Mouse (Mus musculus): ENCODE results near the gene Bbs1.

GRCm38 (mm10) chr19:4845846-4846245 is 60.6 kb downstream of the Bbs1 start:
- no peak for TF ChIP-seq CTCF (IDR thresholded peaks at IDR 0.05; ENCODE audit: insufficient read depth, low read length)
- TF ChIP-seq POLR2A (IDR thresholded peaks at IDR 0.05; ENCODE audit: borderline replicate concordance, extremely low read depth, low read depth, low read length) = no peak
